Mouse (Mus musculus) stomach, postnatal 0 days (tissue): Measurements from ENCODE around the gene Hoxd12.

Experiments
- CTCF ChIP-seq: IDR thresholded peaks from 2 replicates; pipeline ENCODE4 v1.5.1; 2016; ENCODE audit warnings: antibody characterized with exemption, low read depth, mild to moderate bottlenecking, moderate library complexity
- EP300 ChIP-seq: optimal IDR thresholded peaks from 2 replicates; pipeline ENCODE3; 2016; ENCODE audit warnings: antibody characterized with exemption

DNA sequence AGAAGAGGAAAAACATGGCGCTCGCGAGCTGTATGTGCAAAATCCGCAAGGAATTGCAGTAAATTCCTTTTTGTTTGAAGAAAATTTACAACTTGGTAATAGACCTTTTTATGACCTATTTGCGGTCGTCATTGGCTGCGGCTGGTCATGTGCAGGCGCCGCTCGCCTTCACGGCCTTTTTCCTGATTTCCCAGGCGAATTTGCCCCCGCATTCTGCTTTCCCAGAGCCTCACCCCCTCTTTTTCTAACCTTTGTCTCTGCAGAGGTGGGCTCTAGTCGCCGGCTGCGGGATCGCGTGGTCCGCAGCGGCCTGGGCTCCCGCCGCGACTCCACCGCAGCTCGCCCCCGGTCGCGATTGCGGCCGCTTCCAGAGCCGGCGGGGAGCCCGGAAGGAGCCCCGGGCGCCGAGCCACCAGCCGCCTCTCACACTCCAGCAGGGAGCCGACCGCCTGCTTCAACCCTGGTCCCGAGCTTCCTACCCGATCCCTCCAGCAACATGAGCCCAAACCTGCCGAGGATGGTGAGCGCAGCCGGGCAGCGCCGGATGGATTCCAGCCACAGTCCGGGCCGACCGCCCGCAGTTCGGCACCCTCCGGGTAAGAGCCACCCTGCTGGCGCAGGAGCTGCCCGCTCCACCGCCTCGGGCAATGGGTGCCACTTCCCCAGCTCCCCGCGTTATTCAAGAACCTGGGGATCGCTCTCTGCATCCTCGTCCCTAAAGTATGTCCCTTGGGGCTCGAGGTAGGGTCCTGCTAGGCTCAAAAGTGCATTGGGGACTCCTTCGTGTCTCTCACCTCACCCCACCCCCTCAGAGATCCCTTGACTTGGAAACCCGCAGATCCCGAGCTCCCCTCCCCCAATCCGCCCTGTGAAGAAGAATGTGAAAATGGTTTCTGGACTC is 37.2 kb downstream of the Hoxd12 start, which contains the start of the genes Hoxd3 and Hoxd4:
- TF ChIP-seq CTCF (no peak), EP300 (no peak)
